Mouse (Mus musculus): Measurements from ENCODE around the gene Olfr420.

- TF ChIP-seq CTCF (IDR thresholded peaks at IDR 0.05; ENCODE audit: insufficient read depth, low read length) (no peak), POLR2A (IDR thresholded peaks at IDR 0.05; ENCODE audit: borderline replicate concordance, extremely low read depth, low read depth, low read length) (no peak)
These were observed 15.5 kb downstream of the Olfr420 start for GRCm38 (mm10) chr1:174170706-174171501.

Measured in lung, adult 2 months (tissue).